Mouse (Mus musculus) 3134 (cell line): ENCODE data around the gene Tns3.
A peak's percentile ranks its signal among the peaks of the same experiment; 100 is the strongest.

ENCODE experiments used
- DNase-seq: peaks from one replicate; pipeline ENCODE4 v3.0.0-alpha.2; 2011; ENCODE audit warnings: low spot score; ENCODE audit not compliant: insufficient read length; ENCODE audit errors: extremely low read depth

Gene Tns3

DNA sequence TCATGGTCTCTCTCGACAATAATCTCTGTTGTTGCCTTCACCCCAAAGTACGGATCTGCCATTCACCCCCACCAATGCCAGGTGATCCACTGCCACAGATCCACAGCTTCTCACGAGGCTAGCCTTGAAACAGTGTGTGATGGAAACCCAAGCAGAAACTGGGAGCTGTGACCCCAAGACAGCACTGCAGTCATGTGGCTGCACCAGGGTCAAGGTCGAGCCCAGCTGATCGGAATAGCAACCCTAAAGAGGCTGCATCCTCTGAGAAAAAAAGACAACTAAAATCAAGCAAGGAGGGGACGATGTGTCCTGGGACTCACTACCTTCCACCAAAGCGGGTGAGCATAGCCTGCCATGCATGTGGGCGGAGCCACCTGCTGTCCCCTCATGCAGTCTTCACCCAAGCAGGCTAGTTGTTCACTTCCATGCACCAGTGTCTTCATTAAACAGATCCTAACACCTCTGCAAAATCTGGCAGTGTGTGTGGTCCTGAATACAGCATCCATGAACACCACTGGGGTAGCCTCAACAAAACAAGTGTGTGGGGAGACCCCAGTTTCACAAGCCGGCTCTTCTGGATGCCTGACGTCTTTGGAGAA lies 12.1 kb downstream of the Tns3 start:
- no peak for DNase-seq

DNA sequence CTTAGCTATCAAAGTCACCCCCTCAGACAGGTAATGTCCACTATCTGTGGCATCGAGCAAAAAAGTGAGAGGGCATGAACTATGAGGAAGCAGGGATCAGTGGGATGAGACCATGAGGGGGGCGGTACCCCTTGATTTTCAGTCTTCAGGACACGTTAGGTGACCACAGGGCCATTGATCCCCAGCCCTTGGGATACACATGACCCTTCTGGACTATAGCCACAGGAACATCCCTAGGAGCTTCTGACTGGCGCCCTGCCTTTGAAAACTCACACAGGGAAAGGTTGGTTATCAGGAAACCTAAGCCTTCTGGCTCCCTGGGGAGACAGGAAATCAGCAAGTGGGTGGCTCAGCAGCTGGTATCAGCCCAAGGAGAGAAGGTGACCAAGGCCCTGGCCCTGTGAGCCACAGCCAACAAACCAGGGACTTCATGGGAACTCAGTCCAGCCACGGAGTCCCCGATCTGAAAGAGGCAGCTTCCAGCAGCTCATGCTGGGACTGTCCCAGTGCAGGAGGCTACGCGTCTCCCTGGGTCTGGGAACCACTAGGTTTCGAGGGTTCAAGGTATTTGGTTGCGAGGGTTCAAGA lies 12.8 kb downstream of the Tns3 start:
- DNase-seq = no peak

- no peak for DNase-seq
Observed at GRCm38 (mm10) chr11:8645609-8646008, 18.7 kb downstream of the Tns3 start.

DNA sequence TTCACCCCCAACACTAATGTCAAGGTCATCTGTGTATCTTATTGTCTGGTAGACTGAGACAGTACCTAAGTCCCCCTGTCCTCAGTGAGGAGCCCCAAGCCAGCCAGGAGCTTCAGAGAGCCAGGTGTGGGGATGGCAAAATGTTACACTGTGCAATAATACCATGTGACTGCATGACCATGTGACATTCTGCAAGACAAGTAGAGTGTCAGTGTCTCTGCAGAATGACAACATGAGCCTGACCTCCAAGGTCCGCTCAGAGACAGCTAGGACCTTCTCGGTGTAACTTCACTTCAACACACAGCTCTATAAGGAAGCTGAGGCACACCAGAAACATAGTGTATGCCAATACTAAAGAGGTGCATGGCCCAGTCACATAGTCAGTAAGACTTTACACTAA lies 20.1 kb downstream of the Tns3 start:
- DNase-seq = no peak

DNA sequence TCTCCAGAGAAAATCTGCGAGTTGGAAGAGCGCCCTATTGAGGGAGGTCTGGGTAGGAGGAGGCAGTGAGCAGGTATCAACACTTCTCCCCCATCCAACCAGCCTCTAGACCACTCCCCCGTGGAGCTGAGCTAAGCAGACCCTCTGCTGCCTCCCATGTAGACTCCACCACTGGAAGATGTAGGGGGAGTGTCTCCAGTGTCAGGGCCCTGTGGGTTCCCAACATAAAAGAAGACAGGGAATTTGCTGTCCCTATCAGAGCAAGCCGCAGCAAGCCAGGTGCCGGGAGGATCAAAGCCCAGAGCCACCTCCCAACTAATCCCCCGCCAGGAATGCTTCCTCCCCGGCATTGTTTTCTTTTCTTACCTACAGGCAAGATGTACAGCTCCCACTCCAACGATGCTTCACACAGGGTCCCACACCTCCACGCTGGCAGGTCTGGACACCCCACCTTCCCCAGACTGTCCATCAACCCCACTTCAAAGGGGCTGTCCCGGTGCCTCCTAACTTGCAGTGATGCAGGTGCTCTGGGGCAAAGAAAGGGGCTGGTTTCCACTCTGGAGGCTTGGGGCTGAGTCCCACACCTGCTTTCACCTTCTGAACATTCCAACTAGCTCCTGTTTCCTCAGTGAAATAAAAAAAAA lies 22.6 kb downstream of the Tns3 start:
- no peak for DNase-seq

DNA sequence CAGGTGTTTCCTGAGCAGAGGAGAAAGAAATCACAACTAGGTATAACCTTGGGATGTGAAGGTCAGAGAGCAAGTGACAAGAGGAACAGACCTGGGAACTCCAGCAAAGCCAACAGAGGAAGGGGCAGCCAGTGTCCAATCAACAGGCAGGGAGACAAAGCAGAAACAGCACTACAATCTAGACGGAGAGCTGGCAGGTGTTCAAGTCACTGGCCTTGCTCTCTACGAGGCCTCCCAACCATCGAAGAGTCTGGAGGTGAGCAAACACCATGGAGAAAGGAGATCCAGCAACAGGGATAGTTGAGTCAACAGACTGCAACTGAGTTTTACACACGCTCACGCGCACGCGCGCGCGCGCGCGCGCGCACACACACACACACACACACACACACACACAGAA lies 24.6 kb downstream of the Tns3 start:
- DNase-seq = no peak

DNA sequence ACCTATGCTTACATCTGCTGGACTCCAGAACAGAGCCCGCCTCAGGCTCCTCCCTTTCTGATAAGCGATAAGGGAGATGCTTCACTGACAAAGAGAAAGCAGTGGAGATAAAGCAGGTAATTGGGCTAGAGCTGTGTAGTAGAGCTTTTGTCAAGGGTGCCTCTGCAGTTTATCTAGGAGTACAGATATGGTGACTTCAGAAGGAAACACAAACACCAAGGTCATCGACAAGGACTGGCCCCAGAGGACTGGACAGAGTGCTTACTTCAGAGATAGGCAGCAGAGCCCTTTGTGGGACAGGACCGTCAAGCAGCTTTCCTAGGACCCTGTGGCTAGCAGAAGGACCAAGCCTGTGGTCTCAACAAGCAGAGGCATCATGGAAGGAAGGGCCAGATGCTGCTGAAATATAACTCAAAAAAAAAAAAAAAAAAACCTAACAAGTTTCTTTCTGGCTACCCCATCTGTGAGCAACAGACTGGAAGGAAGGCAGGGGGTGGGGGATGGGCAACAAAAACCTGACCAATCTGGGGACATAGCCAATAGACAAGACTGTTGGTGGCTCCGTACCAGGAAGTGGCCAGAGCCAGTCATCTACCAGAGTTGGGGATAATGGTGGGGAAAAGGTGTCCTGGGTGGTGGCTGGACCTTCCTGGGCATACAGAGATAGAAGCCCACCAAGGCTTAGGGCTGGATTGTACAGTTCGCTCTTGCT lies 25.2 kb downstream of the Tns3 start:
- no peak for DNase-seq

GRCm38 (mm10) chr11:8637469-8638447 lies 26.6 kb downstream of the Tns3 start:
- DNase-seq = no peak

GRCm38 (mm10) chr11:8636680-8637079 lies 27.7 kb downstream of the Tns3 start:
- no peak for DNase-seq

DNA sequence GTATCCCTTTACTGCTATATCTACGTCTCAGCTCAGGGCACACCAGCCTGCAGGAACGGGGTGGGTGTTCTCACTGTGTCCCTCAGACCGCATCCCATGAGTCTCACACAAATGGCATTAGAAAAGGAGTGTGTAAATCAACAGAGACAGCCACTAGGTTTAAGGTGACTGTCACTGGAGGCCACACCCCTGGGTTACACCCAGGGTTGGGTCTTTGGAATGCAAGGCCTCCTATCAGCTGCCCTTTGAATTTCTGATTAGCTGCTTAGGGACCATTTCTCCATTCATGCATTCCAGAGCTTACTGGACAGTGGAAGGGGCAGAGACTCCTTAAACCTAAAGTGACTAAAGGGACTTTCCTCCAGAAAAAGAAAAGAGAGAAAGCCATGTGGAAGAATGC lies 28.6 kb downstream of the Tns3 start:
- DNase-seq = no peak

- DNase-seq = no peak
Observed at GRCm38 (mm10) chr11:8634728-8635410, 29.5 kb downstream of the Tns3 start.

DNA sequence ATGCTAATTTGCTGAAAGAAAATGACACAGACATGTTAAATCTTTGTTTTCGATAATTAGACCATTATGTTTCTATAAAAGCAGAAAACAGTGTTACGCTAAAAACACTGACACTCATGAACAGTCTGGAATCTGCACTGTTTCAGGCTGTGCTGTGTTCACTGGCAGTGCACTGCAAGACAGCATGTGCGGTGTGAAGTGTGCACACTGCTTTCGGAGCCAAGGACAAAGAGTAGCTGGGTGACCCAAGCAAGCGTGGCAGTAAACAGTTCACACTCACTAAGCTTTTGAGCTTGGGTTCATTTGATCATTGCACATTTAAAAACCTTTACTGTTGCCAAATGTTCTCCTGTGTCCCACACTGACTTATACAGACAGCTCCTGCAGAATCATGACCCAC lies 32.2 kb downstream of the Tns3 start:
- no peak for DNase-seq

DNA sequence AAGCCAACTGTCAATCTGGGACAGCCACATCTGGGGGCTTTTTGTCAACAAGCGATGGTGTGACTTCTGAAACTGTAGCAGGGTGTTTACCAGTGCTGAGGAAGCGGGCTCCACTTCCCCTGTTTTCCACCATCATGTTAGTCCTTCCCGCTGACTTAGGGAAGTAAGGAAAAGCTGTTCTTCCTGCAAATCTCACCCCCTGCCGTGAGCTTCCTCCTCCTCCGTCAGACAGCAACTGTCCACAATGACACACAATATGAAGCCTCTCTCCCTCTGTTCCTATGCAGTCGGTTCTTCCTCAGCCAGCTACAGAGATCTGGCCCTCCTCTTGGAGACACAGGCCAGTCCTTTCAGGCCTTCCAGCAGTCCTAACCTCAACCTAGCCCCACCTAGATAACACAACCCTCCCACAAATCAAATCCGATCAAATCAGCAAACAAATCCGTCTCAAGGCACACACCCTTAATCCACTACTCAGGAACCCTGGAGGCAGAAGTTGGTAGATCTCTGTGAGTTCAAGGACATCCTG lies 34.4 kb downstream of the Tns3 start:
- no peak for DNase-seq

DNA sequence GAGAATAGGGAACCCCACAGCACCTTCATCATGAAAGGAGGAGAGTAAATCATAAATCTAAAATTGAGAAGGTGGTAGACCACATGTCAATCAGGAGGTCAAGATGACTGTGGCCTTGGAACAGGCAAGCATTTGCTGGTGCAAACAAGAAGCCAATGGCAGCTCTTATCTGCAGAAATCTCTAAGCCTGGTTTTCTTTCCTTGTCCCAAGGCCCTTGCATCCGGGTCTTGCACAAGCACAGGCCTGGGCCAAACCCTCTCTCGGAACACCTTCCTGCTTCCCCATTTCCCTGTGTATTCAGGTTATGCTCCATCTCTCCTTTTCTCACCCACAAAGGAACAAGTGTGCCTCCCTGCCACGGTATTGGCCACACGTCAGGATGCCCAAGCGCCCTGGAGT lies 35.0 kb downstream of the Tns3 start:
- DNase-seq = peak; percentile 36

DNA sequence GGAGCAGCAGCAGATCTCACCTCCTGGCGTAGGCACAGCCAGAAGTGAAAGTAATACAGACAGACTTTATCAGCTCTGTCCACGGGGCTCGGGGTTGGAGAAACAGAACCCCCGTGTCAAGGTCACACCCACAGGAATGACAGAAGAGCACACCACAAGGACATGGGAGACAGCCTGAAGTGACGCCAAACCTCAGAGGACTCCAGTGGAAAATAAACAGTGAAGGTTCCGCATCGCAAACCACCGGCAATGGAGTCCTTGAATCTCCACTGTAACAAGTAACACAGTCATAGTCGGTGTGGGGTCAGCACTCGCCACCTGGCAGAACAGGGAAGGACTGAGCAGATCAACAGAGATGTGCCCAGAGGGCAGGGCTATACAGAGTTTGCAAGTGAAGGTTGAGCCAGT lies 35.5 kb downstream of the Tns3 start:
- peak; percentile 66 for DNase-seq

DNA sequence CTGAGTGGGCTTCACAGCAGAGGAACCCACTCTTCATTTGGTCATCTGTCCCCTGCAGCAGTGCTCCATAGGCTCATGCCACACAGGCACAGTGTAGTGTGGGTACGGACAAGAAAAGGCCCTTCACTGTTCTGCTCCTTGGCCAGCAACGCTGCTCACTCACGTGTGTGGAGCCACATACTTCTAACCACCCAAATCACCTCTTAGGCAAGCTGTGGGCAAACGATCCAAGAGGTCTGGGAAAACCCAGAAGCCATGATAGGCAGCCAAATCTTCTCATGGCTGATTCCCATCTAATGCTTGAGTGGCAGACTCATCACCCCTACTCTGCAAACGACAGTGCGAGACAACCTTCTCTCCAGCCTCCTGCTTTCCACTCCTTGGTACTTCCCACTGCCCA lies 37.2 kb downstream of the Tns3 start:
- DNase-seq = no peak

DNA sequence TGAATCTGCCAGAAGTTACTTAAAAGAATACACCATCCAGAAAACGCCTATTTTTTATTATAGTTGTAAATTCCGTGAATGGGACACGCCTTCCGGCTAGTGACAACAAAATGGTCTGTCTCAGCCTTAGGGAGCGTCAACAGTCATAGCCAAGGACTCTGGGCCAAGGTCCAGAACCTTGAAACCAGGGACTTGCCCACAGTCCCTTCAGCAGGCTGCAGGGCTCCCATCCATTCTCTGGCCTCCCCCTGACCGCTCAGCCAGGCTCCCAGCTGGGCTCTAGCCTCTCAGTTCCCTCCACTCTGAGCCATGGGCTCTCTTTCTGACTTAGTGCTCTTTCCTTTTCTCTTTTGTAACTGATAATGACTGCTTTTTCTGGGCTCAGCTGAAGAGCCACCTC lies 37.6 kb downstream of the Tns3 start:
- DNase-seq = peak; percentile 29

GRCm38 (mm10) chr11:8625915-8626604 lies 38.3 kb downstream of the Tns3 start:
- DNase-seq = no peak

GRCm38 (mm10) chr11:8625451-8625850 lies 38.9 kb downstream of the Tns3 start:
- DNase-seq = no peak
